Mouse (Mus musculus) stomach, postnatal 0 days (tissue): ENCODE results near the gene Smim4.

Experiments used
- CTCF ChIP-seq: IDR thresholded peaks from 2 replicates; pipeline ENCODE4 v1.5.1; 2016; ENCODE audit warnings: antibody characterized with exemption, low read depth, mild to moderate bottlenecking, moderate library complexity
- EP300 ChIP-seq: optimal IDR thresholded peaks from 2 replicates; pipeline ENCODE3; 2016; ENCODE audit warnings: antibody characterized with exemption

DNA sequence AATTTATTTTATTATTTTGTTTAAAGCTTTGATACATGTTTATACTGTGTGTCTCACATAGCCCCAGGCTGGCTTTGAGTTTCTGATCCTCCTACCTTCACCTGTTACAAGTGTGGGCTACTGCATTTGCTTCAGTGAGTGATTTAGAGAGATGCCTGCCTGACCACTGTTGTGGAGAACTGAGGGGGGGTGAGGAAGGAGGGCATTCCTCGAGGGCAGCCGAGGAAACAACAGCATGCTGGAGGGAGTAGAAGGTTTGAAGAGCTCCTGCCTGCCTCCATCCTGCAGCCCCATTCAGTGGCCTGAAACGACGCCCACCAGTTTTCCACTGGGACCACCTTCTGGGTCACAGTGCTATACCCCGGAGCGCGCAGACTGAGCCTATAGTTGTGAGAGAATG is 36.7 kb upstream of the Smim4 start:
- TF ChIP-seq EP300 (no peak), CTCF (no peak)
